Mouse (Mus musculus): ENCODE data around the gene Tex2. TPM values are rescaled to one million over a fixed set of nuclear protein-coding genes. Genes with fewer than 3 reads are reported as not detected.

The Tex2 gene
- polyA plus RNA-seq, 1 experiment from 2014 or later, result 12.3 TPM

DNA sequence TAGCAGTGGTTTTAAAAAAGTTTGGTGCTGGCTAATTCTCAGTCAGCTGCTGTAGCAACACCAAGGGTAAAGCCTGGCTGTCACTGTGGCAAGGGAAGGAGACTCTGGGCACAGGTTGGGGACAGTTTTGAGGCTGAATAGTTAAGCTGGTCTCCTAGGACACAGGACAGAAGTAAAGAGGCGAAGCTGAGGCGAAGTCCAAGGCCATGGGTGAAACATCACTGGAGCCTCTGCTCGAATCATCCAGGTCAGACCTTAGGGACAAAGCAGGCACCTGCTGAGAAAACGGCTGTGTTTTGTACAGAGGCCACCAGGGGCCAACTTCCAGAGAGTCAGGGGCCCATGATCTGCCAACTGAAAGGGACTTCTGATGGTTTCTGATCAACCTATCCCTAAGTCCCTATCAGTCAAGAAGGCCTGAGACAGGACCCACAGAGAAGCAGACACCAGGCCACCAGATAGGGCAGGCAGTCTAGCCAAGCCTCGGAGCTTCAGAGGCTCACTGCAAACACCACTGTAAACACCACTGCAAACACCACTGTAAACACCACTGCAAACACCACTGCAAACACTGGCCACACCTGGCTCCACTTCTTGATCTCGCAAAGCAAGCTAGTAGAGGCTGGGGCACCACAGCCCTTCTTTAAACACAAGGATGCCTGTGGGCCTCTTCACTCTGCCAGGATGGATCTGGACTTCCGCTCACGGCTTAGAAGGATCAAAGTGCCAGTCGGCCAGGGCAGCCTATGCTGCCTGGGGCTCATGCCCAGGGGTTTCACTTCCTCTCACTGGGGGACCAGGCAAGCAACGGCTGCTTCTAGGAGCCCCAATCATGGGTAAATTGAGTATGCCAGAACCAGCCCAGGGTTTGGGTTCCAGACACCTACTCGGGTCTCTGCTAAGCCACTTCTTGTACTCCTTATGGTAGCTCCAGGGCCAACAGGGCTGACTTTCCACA, 41.9 kb downstream of the Tex2 start:
- Histone ChIP-seq H3K9ac (ENCODE audit: low read depth, low read length) (no peak overlapping the region), H3K4me2 (no peak overlapping the region), H3K4me3 (ENCODE audit: low read depth, low read length) (no peak overlapping the region), H3K36me3 (ENCODE audit: control insufficient read depth, insufficient read depth, low read length) (peaks cover 3% of the 10 kb centered on the region), H3K4me1 (ENCODE audit: control insufficient read depth, insufficient read depth, low read length) (peaks cover 48% of the 10 kb centered on the region), H3K27ac (ENCODE audit: low read depth, low read length) (no peak overlapping the region), H3K27me3 (ENCODE audit: control insufficient read depth, insufficient read depth, low read length) (no peaks in the 10 kb centered on the region), H3K9me3 (replicated peaks; ENCODE audit: control insufficient read depth, low read length) (no peaks in the 10 kb centered on the region)
- ATAC-seq (replicated peaks; ENCODE audit: insufficient number of reproducible peaks, low FRiP score, low TSS enrichment), result no peak
- WGBS (ENCODE audit: insufficient replicate concordance), result 85% methylated on average over 11 of the region's 11 CpGs

GRCm38 (mm10) chr11:106568329-106568960, 44.8 kb downstream of the Tex2 start:
- H3K36me3 ChIP-seq (ENCODE audit: control insufficient read depth, insufficient read depth, low read length), result peaks cover 6% of the 10 kb centered on the region
- H3K4me3 ChIP-seq (ENCODE audit: low read depth, low read length), result no peak overlapping the region
- H3K27ac ChIP-seq (ENCODE audit: low read depth, low read length), result no peak overlapping the region
- H3K4me2 ChIP-seq, result no peak overlapping the region
- no peak overlapping the region for H3K9ac ChIP-seq (ENCODE audit: low read depth, low read length)
- H3K4me1 ChIP-seq (ENCODE audit: control insufficient read depth, insufficient read depth, low read length), result peaks cover 54% of the 10 kb centered on the region
- no peak for ATAC-seq (replicated peaks; ENCODE audit: insufficient number of reproducible peaks, low FRiP score, low TSS enrichment)
- no peaks in the 10 kb centered on the region for H3K27me3 ChIP-seq (ENCODE audit: control insufficient read depth, insufficient read depth, low read length)
- no peaks in the 10 kb centered on the region for H3K9me3 ChIP-seq (replicated peaks; ENCODE audit: control insufficient read depth, low read length)
- 91% methylated on average over 14 of the region's 14 CpGs for WGBS (ENCODE audit: insufficient replicate concordance)

- ATAC-seq (replicated peaks; ENCODE audit: insufficient number of reproducible peaks, low FRiP score, low TSS enrichment), result no peak
Observed at GRCm38 (mm10) chr11:106566040-106566785, 47.0 kb downstream of the Tex2 start.

DNA sequence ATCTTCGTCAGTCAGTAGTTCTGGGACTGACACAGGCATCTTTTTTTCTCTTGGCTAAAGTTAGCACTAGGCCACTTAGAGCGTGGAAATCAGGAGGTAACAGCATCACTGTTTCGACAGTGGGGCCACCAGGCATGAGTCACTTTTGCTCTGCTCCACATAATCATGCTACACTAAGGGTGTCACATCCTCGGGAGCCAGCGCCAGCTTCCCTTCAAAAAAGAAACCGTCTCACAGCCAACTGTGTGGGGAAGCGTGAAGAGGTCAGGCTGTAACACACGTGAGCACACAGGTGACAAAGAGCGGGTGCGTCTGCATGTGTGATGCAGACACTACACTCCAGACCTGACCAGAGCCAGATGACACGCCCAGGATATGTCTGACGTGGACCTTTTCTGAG, 49.0 kb downstream of the Tex2 start:
- Histone ChIP-seq H3K36me3 (ENCODE audit: control insufficient read depth, insufficient read depth, low read length) (peaks cover 6% of the 10 kb centered on the region), H3K9ac (ENCODE audit: low read depth, low read length) (no peak overlapping the region), H3K4me2 (peak overlapping the region; percentile 5; the same call in 1 of the 2 replicates), H3K27ac (ENCODE audit: low read depth, low read length) (peak overlapping the region; percentile 23), H3K4me1 (ENCODE audit: control insufficient read depth, insufficient read depth, low read length) (peaks cover 23% of the 10 kb centered on the region), H3K9me3 (replicated peaks; ENCODE audit: control insufficient read depth, low read length) (no peaks in the 10 kb centered on the region), H3K27me3 (ENCODE audit: control insufficient read depth, insufficient read depth, low read length) (no peaks in the 10 kb centered on the region), H3K4me3 (ENCODE audit: low read depth, low read length) (no peak overlapping the region)
- no peak for ATAC-seq (replicated peaks; ENCODE audit: insufficient number of reproducible peaks, low FRiP score, low TSS enrichment)
- WGBS (ENCODE audit: insufficient replicate concordance), result 55% methylated on average over 12 of the region's 12 CpGs

More at GRCm38 (mm10) chr11:106566040-106566785, 47.0 kb downstream of the Tex2 start:
- no peak overlapping the region for H3K4me2 ChIP-seq
- H3K4me1 ChIP-seq (ENCODE audit: control insufficient read depth, insufficient read depth, low read length), result peaks cover 32% of the 10 kb centered on the region
- H3K27me3 ChIP-seq (ENCODE audit: control insufficient read depth, insufficient read depth, low read length), result no peaks in the 10 kb centered on the region
- no peak overlapping the region for H3K9ac ChIP-seq (ENCODE audit: low read depth, low read length)
- H3K36me3 ChIP-seq (ENCODE audit: control insufficient read depth, insufficient read depth, low read length), result peaks cover 6% of the 10 kb centered on the region
- no peak overlapping the region for H3K4me3 ChIP-seq (ENCODE audit: low read depth, low read length)
- H3K27ac ChIP-seq (ENCODE audit: low read depth, low read length), result no peak overlapping the region
- H3K9me3 ChIP-seq (replicated peaks; ENCODE audit: control insufficient read depth, low read length), result no peaks in the 10 kb centered on the region
- WGBS (ENCODE audit: insufficient replicate concordance), result 94% methylated on average over 8 of the region's 8 CpGs

DNA sequence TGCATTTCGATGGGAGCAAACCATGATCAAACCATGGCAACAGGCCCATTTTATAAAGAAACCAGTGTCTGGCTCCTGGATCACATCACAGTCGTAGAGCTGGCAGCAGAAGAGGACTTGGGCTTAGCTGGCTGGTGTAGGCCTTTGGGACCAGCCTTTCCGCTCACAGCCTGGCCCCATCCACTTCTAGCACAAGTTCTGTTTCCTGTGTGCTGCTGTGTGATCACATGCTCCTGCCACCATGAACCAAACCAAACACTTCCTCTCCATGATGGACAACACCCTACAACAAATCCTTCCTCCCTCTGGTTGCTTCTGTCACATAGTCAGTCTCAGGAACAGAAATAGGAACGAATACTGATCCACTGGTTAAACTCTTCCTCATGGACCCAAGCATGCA, 50.5 kb downstream of the Tex2 start:
- Histone ChIP-seq H3K27ac (ENCODE audit: low read depth, low read length) (no peak overlapping the region), H3K9ac (ENCODE audit: low read depth, low read length) (no peak overlapping the region)
- no peak for ATAC-seq (replicated peaks; ENCODE audit: insufficient number of reproducible peaks, low FRiP score, low TSS enrichment)

GRCm38 (mm10) chr11:106559773-106560172, 53.5 kb downstream of the Tex2 start:
- ATAC-seq (replicated peaks; ENCODE audit: insufficient number of reproducible peaks, low FRiP score, low TSS enrichment), result no peak
- H3K4me3 ChIP-seq (ENCODE audit: low read depth, low read length), result no peak overlapping the region
- 82% methylated on average over 7 of the region's 7 CpGs for WGBS (ENCODE audit: insufficient replicate concordance)
- H3K4me1 ChIP-seq (ENCODE audit: control insufficient read depth, insufficient read depth, low read length), result peaks cover 39% of the 10 kb centered on the region
- H3K27me3 ChIP-seq (ENCODE audit: control insufficient read depth, insufficient read depth, low read length), result no peaks in the 10 kb centered on the region
- no peak overlapping the region for H3K9ac ChIP-seq (ENCODE audit: low read depth, low read length)
- H3K4me2 ChIP-seq, result no peak overlapping the region
- H3K36me3 ChIP-seq (ENCODE audit: control insufficient read depth, insufficient read depth, low read length), result no peaks in the 10 kb centered on the region
- H3K27ac ChIP-seq (ENCODE audit: low read depth, low read length), result no peak overlapping the region
- H3K9me3 ChIP-seq (replicated peaks; ENCODE audit: control insufficient read depth, low read length), result no peaks in the 10 kb centered on the region

More for the DNA sequence above, 50.5 kb downstream of the Tex2 start:
- H3K27me3 ChIP-seq (ENCODE audit: control insufficient read depth, insufficient read depth, low read length), result no peaks in the 10 kb centered on the region
- H3K4me3 ChIP-seq (ENCODE audit: low read depth, low read length), result no peak overlapping the region
- 88% methylated on average over 4 of the region's 4 CpGs for WGBS (ENCODE audit: insufficient replicate concordance)
- H3K4me2 ChIP-seq, result no peak overlapping the region
- H3K36me3 ChIP-seq (ENCODE audit: control insufficient read depth, insufficient read depth, low read length), result peaks cover 6% of the 10 kb centered on the region
- no peaks in the 10 kb centered on the region for H3K9me3 ChIP-seq (replicated peaks; ENCODE audit: control insufficient read depth, low read length)
- peaks cover 24% of the 10 kb centered on the region for H3K4me1 ChIP-seq (ENCODE audit: control insufficient read depth, insufficient read depth, low read length)

GRCm38 (mm10) chr11:106558008-106558407, 55.2 kb downstream of the Tex2 start:
- WGBS (ENCODE audit: insufficient replicate concordance), result 55% methylated on average over 4 of the region's 4 CpGs
- H3K9me3 ChIP-seq (replicated peaks; ENCODE audit: control insufficient read depth, low read length), result no peaks in the 10 kb centered on the region
- H3K4me1 ChIP-seq (ENCODE audit: control insufficient read depth, insufficient read depth, low read length), result peaks cover 30% of the 10 kb centered on the region
- no peak overlapping the region for H3K9ac ChIP-seq (ENCODE audit: low read depth, low read length)
- no peaks in the 10 kb centered on the region for H3K36me3 ChIP-seq (ENCODE audit: control insufficient read depth, insufficient read depth, low read length)
- H3K4me2 ChIP-seq, result no peak overlapping the region
- H3K27ac ChIP-seq (ENCODE audit: low read depth, low read length), result no peak overlapping the region
- no peak for ATAC-seq (replicated peaks; ENCODE audit: insufficient number of reproducible peaks, low FRiP score, low TSS enrichment)
- no peaks in the 10 kb centered on the region for H3K27me3 ChIP-seq (ENCODE audit: control insufficient read depth, insufficient read depth, low read length)
- H3K4me3 ChIP-seq (ENCODE audit: low read depth, low read length), result no peak overlapping the region

- no peak for ATAC-seq (replicated peaks; ENCODE audit: insufficient number of reproducible peaks, low FRiP score, low TSS enrichment)
- no peak overlapping the region for H3K27ac ChIP-seq (ENCODE audit: low read depth, low read length)
- no peaks in the 10 kb centered on the region for H3K27me3 ChIP-seq (ENCODE audit: control insufficient read depth, insufficient read depth, low read length)
- no peak overlapping the region for H3K4me3 ChIP-seq (ENCODE audit: low read depth, low read length)
- 70% methylated on average over 7 of the region's 7 CpGs for WGBS (ENCODE audit: insufficient replicate concordance)
- no peaks in the 10 kb centered on the region for H3K36me3 ChIP-seq (ENCODE audit: control insufficient read depth, insufficient read depth, low read length)
- H3K4me2 ChIP-seq, result no peak overlapping the region
- H3K4me1 ChIP-seq (ENCODE audit: control insufficient read depth, insufficient read depth, low read length), result peaks cover 30% of the 10 kb centered on the region
- no peaks in the 10 kb centered on the region for H3K9me3 ChIP-seq (replicated peaks; ENCODE audit: control insufficient read depth, low read length)
- H3K9ac ChIP-seq (ENCODE audit: low read depth, low read length), result no peak overlapping the region
Observed at GRCm38 (mm10) chr11:106557398-106557797, 55.8 kb downstream of the Tex2 start.

Measured in heart, embryonic 11.5 days (tissue).